Comparison of ENCODE assay signal across 11 mouse cellular contexts in genomic region chr8:119634616-119635336, GRCm38 (mm10). TPM values are rescaled to one million over a fixed set of nuclear protein-coding genes. Genes with fewer than 3 reads are reported as not detected.
A peak's percentile ranks its signal among the peaks of the same experiment; 100 is the strongest.
DNase-seq lines count a peak whose midpoint lies in the region; ATAC-seq and TF ChIP-seq lines count a peak whose summit lies in the region.
"Had no signal": no experiment of that assay in that cellular context is flagged by ENCODE, and none has a peak within 500 bp of the region (broad histone marks: within the 10 kb centered on the region; RNA-seq: fewer than 3 reads in every experiment).

No protein-coding gene starts in this region.

- H3K27me3 ChIP-seq in forebrain, embryonic 14.5 days (replicated peaks; ENCODE audit: control insufficient read depth, insufficient read depth, low read length): 0 out of 2 replicates have a peak, but pooled peaks cover 11% of the 10 kb centered on the region
- H3K27me3 ChIP-seq in forebrain, embryonic 16.5 days (replicated peaks; ENCODE audit: control insufficient read depth, insufficient read depth, low read length): no peaks in the 10 kb centered on the region
- peaks cover 32% of the 10 kb centered on the region for H3K27me3 ChIP-seq in lung, embryonic 14.5 days (ENCODE audit: insufficient read depth, low read length)
- peaks cover 72% of the 10 kb centered on the region for H3K27me3 ChIP-seq in embryonic facial prominence, embryonic 10.5 days (replicated peaks; ENCODE audit: low read depth, poor library complexity, severe bottlenecking)

- H3K4me2 ChIP-seq in forebrain, embryonic 14.5 days (ENCODE audit: low read length): no peak overlapping the region
- H3K4me2 ChIP-seq in forebrain, embryonic 16.5 days (ENCODE audit: low read length): no peak overlapping the region
- no peak overlapping the region for H3K4me2 ChIP-seq in lung, embryonic 14.5 days

- no peak for TF ChIP-seq CTCF in lung, embryonic 14.5 days (IDR thresholded peaks at IDR 0.05; ENCODE audit: low read depth)

- no peak overlapping the region for H3K27ac ChIP-seq in forebrain, embryonic 14.5 days (ENCODE audit: low read depth, low read length)
- no peak overlapping the region for H3K27ac ChIP-seq in forebrain, embryonic 16.5 days (ENCODE audit: low read length)
- no peak overlapping the region for H3K27ac ChIP-seq in lung, embryonic 14.5 days (ENCODE audit: low read depth)
- 0 out of 2 replicates have a peak overlapping the region, but pooled peaks have one; percentile 16 for H3K27ac ChIP-seq in embryonic facial prominence, embryonic 10.5 days (replicated peaks)
- H3K27ac ChIP-seq: heart, adult 2 months had no signal

- WGBS in forebrain, embryonic 14.5 days: 22% methylated on average over 14 of the region's 14 CpGs
- 21% methylated on average over 14 of the region's 14 CpGs for WGBS in forebrain, embryonic 16.5 days
- 29% methylated on average over 14 of the region's 14 CpGs for WGBS in lung, embryonic 14.5 days
- 32% methylated on average over 14 of the region's 14 CpGs for WGBS in embryonic facial prominence, embryonic 10.5 days

- ATAC-seq in forebrain, embryonic 14.5 days: no peak
- ATAC-seq in forebrain, embryonic 16.5 days: no peak
- ATAC-seq in lung, embryonic 14.5 days (ENCODE audit: insufficient read depth): no peak
- no peak for ATAC-seq in megakaryocyte-erythroid progenitor cell, adult 5-6 weeks (replicated peaks; ENCODE audit: low FRiP score, low TSS enrichment, poor library complexity, severe bottlenecking)

- H3K4me1 ChIP-seq in forebrain, embryonic 14.5 days (ENCODE audit: control insufficient read depth, insufficient read depth, low read length): no peaks in the 10 kb centered on the region
- peaks cover 2% of the 10 kb centered on the region for H3K4me1 ChIP-seq in forebrain, embryonic 16.5 days (replicated peaks; ENCODE audit: control insufficient read depth, insufficient read depth, low read length)
- H3K4me1 ChIP-seq in lung, embryonic 14.5 days (ENCODE audit: insufficient read depth): no peaks in the 10 kb centered on the region
- H3K4me1 ChIP-seq in embryonic facial prominence, embryonic 10.5 days: peaks cover 65% of the 10 kb centered on the region

- no peak overlapping the region for H3K4me3 ChIP-seq in forebrain, embryonic 14.5 days (ENCODE audit: low read depth, low read length)
- H3K4me3 ChIP-seq in forebrain, embryonic 16.5 days (replicated peaks; ENCODE audit: low read length): no peak overlapping the region
- H3K4me3 ChIP-seq in lung, embryonic 14.5 days (ENCODE audit: low read depth, low read length): no peak overlapping the region
- H3K4me3 ChIP-seq in embryonic facial prominence, embryonic 10.5 days: no peak overlapping the region
- H3K4me3 ChIP-seq: heart, adult 2 months had no signal

- DNase-seq in forebrain, embryonic 14.5 days (ENCODE audit: low spot score): peak; percentile 25
- peak; percentile 10 for DNase-seq in lung, embryonic 14.5 days
- DNase-seq in lung, postnatal 4 days: no peak
- DNase-seq in embryonic facial prominence, embryonic 10.5 days (ENCODE audit: low spot score): no peak
- DNase-seq in kidney, postnatal 25 days: peak; percentile 31 to 54
- no peak for DNase-seq in adipocyte (ENCODE audit: low spot score)

- no peaks in the 10 kb centered on the region for H3K36me3 ChIP-seq in forebrain, embryonic 14.5 days (ENCODE audit: control insufficient read depth, insufficient read depth, low read length)
- H3K36me3 ChIP-seq in forebrain, embryonic 16.5 days (ENCODE audit: control insufficient read depth, insufficient read depth): no peaks in the 10 kb centered on the region
- H3K36me3 ChIP-seq in lung, embryonic 14.5 days (ENCODE audit: insufficient read depth): no peaks in the 10 kb centered on the region
- H3K36me3 ChIP-seq in embryonic facial prominence, embryonic 10.5 days (replicated peaks): no peaks in the 10 kb centered on the region

- H3K9me3 ChIP-seq in forebrain, embryonic 14.5 days (replicated peaks; ENCODE audit: control insufficient read depth, low read length): no peaks in the 10 kb centered on the region
- no peaks in the 10 kb centered on the region for H3K9me3 ChIP-seq in forebrain, embryonic 16.5 days (ENCODE audit: control insufficient read depth, low read length)
- H3K9me3 ChIP-seq in lung, embryonic 14.5 days (ENCODE audit: low read depth, low read length): no peaks in the 10 kb centered on the region
- no peaks in the 10 kb centered on the region for H3K9me3 ChIP-seq in embryonic facial prominence, embryonic 10.5 days

- no peak overlapping the region for H3K9ac ChIP-seq in forebrain, embryonic 14.5 days (ENCODE audit: low read length)
- H3K9ac ChIP-seq in forebrain, embryonic 16.5 days (replicated peaks; ENCODE audit: low read depth, low read length): no peak overlapping the region
- no peak overlapping the region for H3K9ac ChIP-seq in lung, embryonic 14.5 days

RNA-seq across cellular contexts. Expression of gene Kcng4, which starts 0.7 kb away (rescaled TPM):
- 0.20 and 0.21 TPM in 2 replicates for polyA plus RNA-seq in forebrain, embryonic 14.5 days (2014; fragmentation: Nextera tagmentation; extraction: Ambion mirVana)
- not detected in 2 replicates for polyA plus RNA-seq in forebrain, embryonic 16.5 days (2015; fragmentation: Nextera tagmentation; extraction: Ambion mirVana)
- polyA plus RNA-seq in lung, embryonic 14.5 days (2014; fragmentation: Nextera tagmentation; extraction: Ambion mirVana): not detected in 2 replicates
- polyA plus RNA-seq in embryonic facial prominence, embryonic 10.5 days (2016; fragmentation: Nextera tagmentation; extraction: Ambion mirVana): 0.22 and 0.47 TPM in 2 replicates
- not detected in 2 replicates for total RNA-seq in megakaryocyte-erythroid progenitor cell, adult 5-6 weeks (2014; fragmentation: Nextera tagmentation)
- total RNA-seq in megakaryocyte-erythroid progenitor cell, adult 5-6 weeks (2017): not detected in 2 replicates
- total RNA-seq: left cerebral cortex, postnatal 4 days had no signal
- polyA plus RNA-seq: C2C12 had no signal

RNA-seq across cellular contexts. Expression of gene Adad2, which starts 22.2 kb away (rescaled TPM):
- 0.09 TPM in 1 of 2 replicates, not detected in the other for polyA plus RNA-seq in forebrain, embryonic 14.5 days (2014; fragmentation: Nextera tagmentation; extraction: Ambion mirVana)
- polyA plus RNA-seq in forebrain, embryonic 16.5 days (2015; fragmentation: Nextera tagmentation; extraction: Ambion mirVana): not detected in 2 replicates
- 0.09 TPM in 1 of 2 replicates, not detected in the other for polyA plus RNA-seq in lung, embryonic 14.5 days (2014; fragmentation: Nextera tagmentation; extraction: Ambion mirVana)
- polyA plus RNA-seq in embryonic facial prominence, embryonic 10.5 days (2016; fragmentation: Nextera tagmentation; extraction: Ambion mirVana): 0.27 TPM in 1 of 2 replicates, not detected in the other
- not detected in 2 replicates for total RNA-seq in megakaryocyte-erythroid progenitor cell, adult 5-6 weeks (2014; fragmentation: Nextera tagmentation)
- total RNA-seq in megakaryocyte-erythroid progenitor cell, adult 5-6 weeks (2017): not detected in 2 replicates
- total RNA-seq: heart, adult 2 months had no signal
- polyA plus RNA-seq: C2C12; heart, adult 2 months had no signal

RNA-seq across cellular contexts. Expression of gene Taf1c, which starts 29.8 kb away (rescaled TPM):
- 13.7 and 15.5 TPM in 2 replicates for polyA plus RNA-seq in forebrain, embryonic 14.5 days (2014; fragmentation: Nextera tagmentation; extraction: Ambion mirVana)
- polyA plus RNA-seq in forebrain, embryonic 16.5 days (2015; fragmentation: Nextera tagmentation; extraction: Ambion mirVana): 19.3 and 19.4 TPM in 2 replicates
- polyA plus RNA-seq in lung, embryonic 14.5 days (2014; fragmentation: Nextera tagmentation; extraction: Ambion mirVana): 9.0 and 10.4 TPM in 2 replicates
- 15.7 and 17.8 TPM in 2 replicates for polyA plus RNA-seq in embryonic facial prominence, embryonic 10.5 days (2016; fragmentation: Nextera tagmentation; extraction: Ambion mirVana)
- total RNA-seq in megakaryocyte-erythroid progenitor cell, adult 5-6 weeks (2014; fragmentation: Nextera tagmentation): 23.5 and 24.6 TPM in 2 replicates
- 18.5 and 21.8 TPM in 2 replicates for total RNA-seq in megakaryocyte-erythroid progenitor cell, adult 5-6 weeks (2017)

RNA-seq across cellular contexts. Expression of gene Wfdc1, which starts 31.4 kb away (rescaled TPM):
- 3.7 and 4.5 TPM in 2 replicates for polyA plus RNA-seq in forebrain, embryonic 14.5 days (2014; fragmentation: Nextera tagmentation; extraction: Ambion mirVana)
- 3.5 and 4.2 TPM in 2 replicates for polyA plus RNA-seq in forebrain, embryonic 16.5 days (2015; fragmentation: Nextera tagmentation; extraction: Ambion mirVana)
- polyA plus RNA-seq in lung, embryonic 14.5 days (2014; fragmentation: Nextera tagmentation; extraction: Ambion mirVana): 3.0 and 3.4 TPM in 2 replicates
- polyA plus RNA-seq in embryonic facial prominence, embryonic 10.5 days (2016; fragmentation: Nextera tagmentation; extraction: Ambion mirVana): 3.8 and 4.5 TPM in 2 replicates
- not detected in 2 replicates for total RNA-seq in megakaryocyte-erythroid progenitor cell, adult 5-6 weeks (2014; fragmentation: Nextera tagmentation)
- total RNA-seq in megakaryocyte-erythroid progenitor cell, adult 5-6 weeks (2017): not detected in 2 replicates
- polyA plus RNA-seq: C2C12 had no signal

RNA-seq across cellular contexts. Expression of gene Dnaaf1, which starts 59.7 kb away (rescaled TPM):
- polyA plus RNA-seq in forebrain, embryonic 14.5 days (2014; fragmentation: Nextera tagmentation; extraction: Ambion mirVana): 0.39 and 0.40 TPM in 2 replicates
- 0.24 and 0.39 TPM in 2 replicates for polyA plus RNA-seq in forebrain, embryonic 16.5 days (2015; fragmentation: Nextera tagmentation; extraction: Ambion mirVana)
- polyA plus RNA-seq in lung, embryonic 14.5 days (2014; fragmentation: Nextera tagmentation; extraction: Ambion mirVana): 0.24 TPM in 1 of 2 replicates, not detected in the other
- 0.11 and 0.15 TPM in 2 replicates for polyA plus RNA-seq in embryonic facial prominence, embryonic 10.5 days (2016; fragmentation: Nextera tagmentation; extraction: Ambion mirVana)
- total RNA-seq in megakaryocyte-erythroid progenitor cell, adult 5-6 weeks (2014; fragmentation: Nextera tagmentation): 0.24 TPM in 1 of 2 replicates, not detected in the other
- 0.38 TPM in 1 of 2 replicates, not detected in the other for total RNA-seq in megakaryocyte-erythroid progenitor cell, adult 5-6 weeks (2017)
- total RNA-seq: heart, adult 2 months had no signal

Comparison
In these comparisons a context has a peak if more than half of its experiments do, and no peak if none do; other contexts are left out.
1. DNase-seq: peak in forebrain, embryonic 14.5 days (single experiment), lung, embryonic 14.5 days (single experiment) and kidney, postnatal 25 days (2 of 2); none in lung, postnatal 4 days (0 of 2), embryonic facial prominence, embryonic 10.5 days (single experiment) and adipocyte (single experiment).